Mouse (Mus musculus) erythroblast, embryonic 14.5 days (primary cell): Measurements from ENCODE around the gene Tagln3. TPM values are rescaled to one million over a fixed set of nuclear protein-coding genes. Genes with fewer than 3 reads are reported as not detected.

Source experiments
- H3K27me3 ChIP-seq: 2 replicates; pipeline ENCODE4 v1.6.1; 2012; ENCODE audit warnings: inconsistent platforms; ENCODE audit not compliant: control insufficient read depth
- H3K36me3 ChIP-seq: 2 replicates; pipeline ENCODE4 v1.6.1; 2012; ENCODE audit warnings: mild to moderate bottlenecking, inconsistent platforms; ENCODE audit not compliant: control insufficient read depth
- H3K4me1 ChIP-seq: 2 replicates; pipeline ENCODE4 v1.6.1; 2012; ENCODE audit warnings: inconsistent platforms; ENCODE audit not compliant: control insufficient read depth
- H3K4me3 ChIP-seq: replicated peaks from 2 replicates; pipeline ENCODE3; 2012; ENCODE audit warnings: moderate library complexity, mild to moderate bottlenecking, inconsistent platforms
- H3K9me3 ChIP-seq: 2 replicates; pipeline ENCODE4 v1.6.1; 2012; ENCODE audit warnings: low read length, inconsistent platforms, mixed read lengths; ENCODE audit not compliant: control insufficient read depth
- GATA1 ChIP-seq: IDR thresholded peaks from 2 replicates; pipeline ENCODE4 v1.6.1; 2012; ENCODE audit warnings: low read length, inconsistent platforms, mixed read lengths
- TAL1 ChIP-seq: IDR thresholded peaks from 3 replicates; pipeline ENCODE4 v1.6.1; 2012; ENCODE audit warnings: low read length, inconsistent platforms, mixed read lengths
- polyA plus RNA-seq: library from polyadenylated mRNA; stranded (reverse); fragments of >175 nt; gene quantifications from 2 replicates; pipeline ENCODE4 v1.2.3, GENCODE M21; 2012

Gene Tagln3
- 0.03 TPM in 1 of 2 replicates, not detected in the other for polyA plus RNA-seq

DNA sequence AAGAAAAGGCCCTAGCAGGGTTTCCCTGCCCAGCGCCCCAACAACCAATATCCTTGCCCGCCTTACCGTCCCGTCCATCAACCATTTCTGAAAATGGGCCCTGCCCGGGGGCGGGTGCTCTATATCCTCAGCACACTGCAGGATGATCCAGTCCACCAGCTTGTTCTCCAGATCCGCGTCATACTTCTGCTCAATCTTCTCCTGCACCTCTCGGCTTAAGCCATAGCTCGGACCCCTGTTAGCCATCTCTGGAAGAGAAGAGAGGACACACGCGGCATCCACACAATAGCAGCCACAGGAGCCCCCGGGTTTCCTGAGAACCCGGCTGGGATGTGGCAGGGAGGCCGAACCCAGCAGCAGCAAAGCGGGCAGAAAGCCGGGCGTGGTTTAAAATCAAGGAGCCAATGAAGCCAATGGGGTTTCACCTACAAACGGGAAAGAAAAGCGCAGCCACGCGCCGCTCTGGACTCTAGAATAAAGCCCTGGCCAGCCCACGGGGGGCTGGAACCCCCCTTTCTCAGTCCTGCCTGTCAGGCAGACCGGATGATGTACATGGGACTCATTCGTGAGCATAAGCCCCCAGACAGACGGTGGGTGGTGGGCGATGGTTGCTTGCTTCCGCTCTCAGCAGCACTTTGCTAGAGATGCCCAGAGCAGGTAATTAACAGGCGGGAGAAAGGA, at the start of gene Tagln3:
TSS of gene Tagln3 (minus strand) at position 548 of the 681 bp plus-strand sequence.
- no peaks in the 10 kb centered on the region for H3K4me1 ChIP-seq
- TF ChIP-seq TAL1, result no peak
- no peaks in the 10 kb centered on the region for H3K9me3 ChIP-seq
- peaks cover 29% of the 10 kb centered on the region for H3K27me3 ChIP-seq
- peaks cover 2% of the 10 kb centered on the region for H3K36me3 ChIP-seq
- H3K4me3 ChIP-seq, result no peak within 1 kb of the TSS

GRCm38 (mm10) chr16:45770914-45771313, 46.5 kb upstream of the Tagln3 start:
- TF ChIP-seq TAL1 (no peak), GATA1 (no peak)
- Histone ChIP-seq H3K9me3 (no peaks in the 10 kb centered on the region), H3K4me3 (no peak overlapping the region), H3K4me1 (no peaks in the 10 kb centered on the region), H3K36me3 (no peaks in the 10 kb centered on the region; the same call in 1 of the 2 replicates), H3K27me3 (no peaks in the 10 kb centered on the region)

- TF ChIP-seq GATA1 (no peak), TAL1 (no peak)
- Histone ChIP-seq H3K4me3 (no peak overlapping the region), H3K36me3 (no peaks in the 10 kb centered on the region; the same call in 1 of the 2 replicates), H3K27me3 (no peaks in the 10 kb centered on the region), H3K9me3 (no peaks in the 10 kb centered on the region), H3K4me1 (no peaks in the 10 kb centered on the region)
Observed at GRCm38 (mm10) chr16:45767853-45768640, 43.6 kb upstream of the Tagln3 start.

DNA sequence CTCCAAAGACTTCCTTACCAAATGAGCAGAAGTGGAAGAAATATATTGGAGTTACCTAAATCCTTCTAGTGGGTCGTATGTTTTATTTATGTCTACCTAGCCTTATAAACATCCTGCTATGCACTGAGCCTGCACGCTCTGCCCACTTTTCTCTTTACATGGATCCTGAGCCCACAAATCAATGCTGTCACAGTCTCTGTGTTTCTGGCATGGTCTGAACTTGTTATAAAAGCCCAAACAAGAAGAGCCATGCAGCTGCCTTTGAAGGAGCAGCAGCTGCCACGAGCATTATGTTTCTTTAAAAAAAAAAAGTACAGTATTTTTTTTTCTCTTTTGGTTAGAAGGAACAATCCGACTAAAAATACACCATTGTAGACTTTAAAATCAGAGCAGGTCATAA, 43.0 kb upstream of the Tagln3 start:
- H3K27me3 ChIP-seq, result no peaks in the 10 kb centered on the region
- TF ChIP-seq TAL1 (no peak), GATA1 (no peak)
- no peaks in the 10 kb centered on the region for H3K4me1 ChIP-seq
- no peak overlapping the region for H3K4me3 ChIP-seq
- no peaks in the 10 kb centered on the region; the same call in 1 of the 2 replicates for H3K36me3 ChIP-seq
- H3K9me3 ChIP-seq, result no peaks in the 10 kb centered on the region

DNA sequence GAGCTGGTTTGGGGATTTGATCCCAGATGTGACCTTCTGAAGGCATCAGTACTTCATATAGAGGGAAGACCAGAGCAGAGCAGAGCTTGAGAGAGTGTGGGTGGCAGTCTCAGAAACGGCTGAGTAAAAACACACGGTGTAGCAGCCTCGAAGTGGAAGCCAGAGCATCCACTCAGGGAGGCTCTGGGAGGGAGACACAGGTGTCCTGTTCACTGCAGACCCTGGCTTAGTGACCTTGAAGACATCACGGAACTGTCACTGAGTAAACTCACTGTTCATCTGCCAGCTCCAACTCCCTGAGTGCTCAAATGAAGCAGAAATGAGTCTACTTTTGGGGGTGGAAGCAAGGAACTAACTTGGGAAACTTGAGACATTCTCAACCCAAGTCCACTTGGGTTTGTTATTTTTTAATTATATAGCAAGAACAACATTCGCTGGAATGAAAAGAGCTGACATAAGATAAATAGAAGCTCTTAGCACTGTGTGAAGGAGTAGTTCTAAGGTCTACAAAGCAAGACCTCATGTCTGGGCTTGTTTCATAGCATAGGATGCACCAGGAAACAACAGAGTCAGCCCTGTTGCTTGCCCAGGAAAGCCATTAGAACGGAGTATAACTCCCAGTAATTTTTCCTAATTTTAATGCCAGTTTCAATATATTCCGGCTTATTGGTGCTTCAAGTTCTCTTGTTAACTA, 41.5 kb upstream of the Tagln3 start:
- TF ChIP-seq TAL1, result no peak
- TF ChIP-seq GATA1, result no peak
- Histone ChIP-seq H3K4me3 (no peak overlapping the region), H3K27me3 (no peaks in the 10 kb centered on the region)

DNA sequence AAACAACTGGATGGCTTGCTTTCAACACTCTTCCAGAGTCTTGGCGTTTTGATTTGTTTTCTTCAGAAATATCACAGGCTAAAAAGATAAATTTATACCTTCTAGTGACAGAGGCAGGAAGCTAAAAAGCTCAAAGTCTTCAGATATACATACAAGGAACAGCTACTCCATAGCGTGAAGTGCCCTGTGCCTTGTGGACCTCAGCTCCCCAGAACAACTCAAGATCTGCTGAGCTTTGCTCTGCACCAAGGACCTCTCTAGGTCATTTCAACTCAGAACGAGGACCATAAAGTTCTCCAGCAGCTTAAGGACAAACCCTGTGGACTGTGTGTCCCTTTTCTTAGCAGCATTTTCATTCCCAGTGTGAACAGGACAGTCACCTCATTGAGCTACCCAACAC, 40.7 kb upstream of the Tagln3 start:
- no peaks in the 10 kb centered on the region for H3K9me3 ChIP-seq
- no peak overlapping the region for H3K4me3 ChIP-seq
- TF ChIP-seq GATA1 (no peak), TAL1 (no peak)
- H3K4me1 ChIP-seq, result no peaks in the 10 kb centered on the region
- no peaks in the 10 kb centered on the region for H3K36me3 ChIP-seq
- H3K27me3 ChIP-seq, result no peaks in the 10 kb centered on the region

More for the DNA sequence above, 41.5 kb upstream of the Tagln3 start:
- Histone ChIP-seq H3K4me1 (no peaks in the 10 kb centered on the region), H3K9me3 (no peaks in the 10 kb centered on the region), H3K36me3 (no peaks in the 10 kb centered on the region; the same call in 1 of the 2 replicates)

DNA sequence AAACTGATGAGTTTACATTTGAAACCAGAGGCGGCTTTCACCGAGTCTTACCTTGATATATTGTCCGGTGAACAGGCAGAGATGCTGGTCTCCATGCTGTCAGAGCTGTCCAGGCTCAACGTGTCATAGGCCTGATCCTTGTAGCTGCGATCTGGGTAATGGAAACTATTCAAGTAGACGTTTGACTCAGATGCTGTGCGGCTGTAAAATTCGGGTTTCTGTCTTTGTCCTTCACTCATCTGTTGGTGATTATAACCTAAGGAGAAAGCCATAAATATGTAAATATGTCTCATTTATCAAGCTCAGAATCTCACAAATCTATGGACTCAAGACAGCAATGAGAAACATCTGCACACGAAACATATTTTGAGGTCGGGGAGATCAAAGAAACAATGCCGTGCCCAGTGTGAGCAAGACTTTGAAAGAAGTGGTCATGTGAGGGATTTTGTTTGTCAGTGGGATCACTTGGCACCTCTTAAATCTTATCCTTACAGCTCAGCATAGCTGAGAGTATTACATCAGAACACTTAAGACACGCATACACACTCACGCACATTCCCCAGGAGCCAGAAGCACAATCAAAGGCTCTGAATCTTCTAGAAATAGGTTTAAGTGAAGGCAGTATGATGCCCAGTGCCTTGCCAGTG, 38.6 kb upstream of the Tagln3 start:
- no peak overlapping the region for H3K4me3 ChIP-seq
- no peaks in the 10 kb centered on the region; the same call in 1 of the 2 replicates for H3K36me3 ChIP-seq
- no peaks in the 10 kb centered on the region for H3K9me3 ChIP-seq
- no peaks in the 10 kb centered on the region for H3K27me3 ChIP-seq
- H3K4me1 ChIP-seq, result no peaks in the 10 kb centered on the region
- TF ChIP-seq TAL1 (no peak), GATA1 (no peak)

DNA sequence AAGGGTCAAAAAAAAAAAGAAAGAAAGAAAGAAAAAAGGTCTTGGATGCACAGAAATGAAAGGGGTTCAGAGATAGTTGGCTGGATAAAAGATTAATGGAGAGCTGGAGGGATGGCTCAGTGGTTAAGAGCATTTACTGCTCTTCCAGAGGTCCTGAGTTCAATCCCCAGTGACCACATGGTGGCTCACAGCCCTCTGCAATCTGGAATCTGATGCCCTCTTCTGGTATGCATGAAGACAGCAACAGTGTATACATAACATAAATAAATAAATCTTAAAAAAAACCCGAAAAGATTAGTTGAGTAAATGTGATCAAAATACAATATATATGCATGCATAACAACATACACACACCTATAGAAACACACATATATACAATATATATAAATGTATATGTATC, 37.0 kb upstream of the Tagln3 start:
- no peaks in the 10 kb centered on the region for H3K27me3 ChIP-seq
- TF ChIP-seq TAL1 (no peak), GATA1 (no peak)
- no peaks in the 10 kb centered on the region for H3K9me3 ChIP-seq
- no peaks in the 10 kb centered on the region; the same call in 1 of the 2 replicates for H3K36me3 ChIP-seq
- no peak overlapping the region for H3K4me3 ChIP-seq
- no peaks in the 10 kb centered on the region for H3K4me1 ChIP-seq
